Mouse (Mus musculus) megakaryocyte progenitor cell, adult 5-6 weeks (primary cell): ENCODE data around the gene Olfr635. TPM values are rescaled to one million over a fixed set of nuclear protein-coding genes. Genes with fewer than 3 reads are reported as not detected.
A peak's percentile ranks its signal among the peaks of the same experiment; 100 is the strongest.
"Not testable (repeated sequence)": the region's sequence is repeated elsewhere in the genome, so short reads cannot be mapped to it uniquely, and the experiment has no call there.

ENCODE experiments used
- ATAC-seq: replicated peaks from 2 replicates; pipeline ENCODE4 v1.8.0; 2016; ENCODE audit warnings: mild to moderate bottlenecking, moderate TSS enrichment, inconsistent platforms; ENCODE audit not compliant: poor library complexity
- total RNA-seq, 2 experiments: library from RNA; stranded (forward) in 1 of 2; stranded (reverse) in 1 of 2; fragments of 157-497, 149-512 nt in 1 of 2; fragments of 200-1000 nt in 1 of 2; gene quantifications; 2 replicates each; pipeline versions ENCODE4 v1.2.3 to v1.2.4; 2015 to 2017

The Olfr635 gene
- total RNA-seq (2015), result not detected in 2 replicates
- total RNA-seq (2017), result not detected in 2 replicates

DNA sequence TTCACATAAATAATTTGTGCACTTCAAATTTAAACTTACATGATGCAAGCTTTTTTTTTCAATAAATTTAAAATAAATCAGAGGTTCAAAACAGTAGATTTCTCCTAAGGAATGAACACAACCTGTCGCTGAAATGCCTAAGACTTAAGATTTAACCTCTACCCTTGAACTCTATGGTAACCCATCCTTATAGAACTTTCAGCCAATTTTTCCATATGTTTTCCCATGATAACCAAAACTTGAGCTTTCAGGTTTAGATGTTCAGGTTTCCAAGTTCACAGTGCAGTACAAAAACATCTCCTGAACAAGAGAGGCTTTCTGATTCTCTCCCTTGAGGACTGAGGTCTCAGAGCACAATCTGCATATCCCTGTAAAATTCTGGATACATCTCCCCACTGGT lies at the start of gene Olfr635:
Gene Olfr635, plus strand, starts transcription at position 301 of the 400 bp plus-strand sequence.
- ATAC-seq, result no peak

DNA sequence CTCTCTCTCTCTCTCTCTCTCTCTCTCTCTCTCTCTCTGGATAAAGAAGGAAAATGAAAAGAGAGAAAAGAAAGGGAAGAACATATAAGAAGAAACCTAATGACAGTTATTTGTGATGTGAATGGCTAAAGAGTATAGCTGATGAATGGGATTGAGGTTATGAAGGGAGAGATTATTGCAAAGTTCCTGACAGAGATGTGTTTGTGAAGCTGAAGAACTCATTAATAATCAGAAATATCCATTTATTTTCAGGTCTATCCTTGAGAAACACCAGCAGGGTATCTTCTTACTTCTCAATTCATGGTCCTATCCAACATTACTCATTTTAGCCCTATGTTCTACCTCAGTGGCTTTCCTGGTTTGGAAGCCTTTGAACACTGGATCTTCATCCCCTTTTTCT lies 42.4 kb upstream of the Olfr635 start, which contains the start of gene Olfr631:
Gene Olfr631, plus strand, starts transcription at position 301 of the 400 bp plus-strand sequence.
- no peak for ATAC-seq

DNA sequence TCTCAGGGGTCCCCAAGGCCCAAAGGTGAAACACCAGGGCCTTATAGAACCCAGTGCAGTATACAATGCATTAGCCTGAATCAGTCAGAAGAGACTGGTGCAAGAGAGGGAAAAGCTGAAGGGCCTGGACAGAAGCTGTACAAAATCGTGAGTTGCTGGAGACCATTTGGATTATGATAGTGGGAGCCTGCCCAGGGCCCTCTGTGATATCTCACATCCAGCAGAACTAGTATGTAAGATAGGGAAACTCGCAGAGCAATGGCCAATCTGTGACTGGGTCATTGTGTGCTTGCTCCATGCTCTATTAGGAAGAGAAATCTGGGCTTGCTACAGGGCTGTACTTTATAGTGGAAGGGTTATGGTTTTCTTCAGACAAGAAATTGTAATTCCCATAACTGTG lies 36.7 kb upstream of the Olfr635 start, which contains the start of gene Olfr632:
Gene Olfr632, plus strand, starts transcription at position 84 of the 400 bp plus-strand sequence.
- no peak for ATAC-seq

DNA sequence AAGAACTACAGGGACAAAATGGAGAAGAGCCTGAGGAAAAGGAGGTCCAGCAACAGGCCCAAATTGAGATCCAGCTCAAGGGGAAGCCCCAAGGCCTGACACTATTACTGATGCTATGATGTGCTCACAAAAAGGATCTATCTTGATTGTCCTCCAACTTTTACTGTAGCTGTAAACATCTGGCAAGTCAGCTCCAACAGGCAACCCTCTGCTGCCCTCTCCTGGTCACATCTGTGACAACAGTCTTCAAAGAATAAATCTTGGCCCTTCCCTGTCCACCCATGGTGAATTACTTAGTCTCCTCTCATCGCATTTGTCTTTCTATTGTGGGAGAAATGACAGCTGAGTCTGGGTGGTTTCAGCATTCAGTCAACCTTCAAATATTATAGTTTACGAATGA lies 28.2 kb upstream of the Olfr635 start:
- peak; percentile 100 for ATAC-seq

DNA sequence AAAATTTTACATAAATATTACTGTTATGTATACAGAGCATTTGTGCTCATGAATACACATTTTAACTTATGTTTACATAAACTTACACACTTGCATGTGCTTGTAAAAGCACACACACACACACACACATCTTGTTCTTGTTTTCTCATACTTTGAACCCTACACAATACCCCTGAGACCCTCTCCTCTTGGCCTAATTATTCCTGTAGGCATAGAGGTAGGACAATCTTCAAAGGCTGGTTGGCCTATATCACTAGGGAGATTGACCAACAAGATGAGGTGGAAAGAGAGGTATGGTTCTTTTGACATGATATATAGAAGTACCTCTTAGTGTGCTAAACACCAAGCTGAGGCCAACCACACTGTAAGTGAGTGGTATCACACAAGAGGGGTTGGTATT lies 26.8 kb upstream of the Olfr635 start, which contains the start of gene Olfr633:
Gene Olfr633, plus strand, starts transcription at position 301 of the 400 bp plus-strand sequence.
- no peak for ATAC-seq

DNA sequence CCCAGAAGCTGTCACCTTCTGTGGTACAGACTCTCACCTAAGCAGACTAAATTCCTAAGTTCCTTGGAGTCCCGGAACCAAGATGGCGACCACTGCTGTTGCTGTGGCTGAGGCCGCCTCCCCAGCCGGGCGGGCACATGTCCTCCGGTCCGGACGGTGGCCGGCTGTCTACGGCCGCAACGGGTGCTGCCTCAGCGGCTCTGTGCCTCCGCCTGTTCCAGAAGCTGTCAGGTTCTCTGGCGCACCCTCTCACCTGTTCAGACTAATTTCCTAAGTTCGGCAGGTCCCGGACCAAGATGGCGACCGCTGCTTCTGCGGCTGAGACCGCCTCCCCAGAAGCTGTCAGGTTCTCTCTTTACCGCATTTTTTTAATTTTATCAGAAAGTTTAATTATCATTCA lies 4.1 kb upstream of the Olfr635 start:
- ATAC-seq, result not testable (repeated sequence)

DNA sequence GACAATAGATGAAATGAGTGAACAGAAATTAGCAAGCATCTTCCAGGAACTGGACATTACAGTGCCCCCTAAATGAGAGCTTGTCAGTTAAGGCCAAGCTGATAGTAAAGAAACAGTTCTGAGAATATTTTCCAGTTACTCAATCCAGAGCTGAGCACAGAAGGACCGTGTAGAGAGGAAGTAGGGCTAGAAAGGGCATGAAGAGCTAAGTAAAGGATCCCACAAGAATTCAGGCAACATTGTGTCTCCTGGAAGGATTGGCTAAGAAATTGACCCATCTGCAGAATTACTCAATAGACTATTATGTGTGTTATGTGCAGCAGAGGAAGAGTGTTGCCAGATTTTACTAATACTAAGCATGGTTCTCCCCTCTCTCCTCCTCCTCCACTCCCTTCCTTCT lies 830 bp downstream of the Olfr635 start:
- ATAC-seq, result peak; percentile 96

DNA sequence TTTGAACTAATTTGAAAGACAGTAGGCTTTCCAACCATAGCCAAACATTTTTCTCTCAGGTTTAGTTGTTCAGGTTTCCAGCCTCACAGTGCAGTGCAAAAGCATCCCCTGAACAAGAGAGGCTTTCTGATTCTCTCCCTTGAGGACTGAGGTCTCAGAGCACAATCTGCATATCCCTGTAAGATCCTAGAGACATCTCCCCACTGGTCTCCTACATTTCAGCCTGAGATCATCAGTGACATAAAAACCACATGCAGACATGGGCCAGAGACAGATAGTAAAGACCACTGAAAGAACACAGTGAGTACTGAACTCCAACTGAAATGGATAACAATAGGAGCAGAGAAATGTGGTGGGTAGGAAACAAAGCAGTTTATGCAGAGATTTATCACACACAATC lies 27.5 kb downstream of the Olfr635 start, which contains the start of gene Olfr638:
Gene Olfr638, plus strand, starts transcription at position 301 of the 400 bp plus-strand sequence.
- ATAC-seq, result no peak

DNA sequence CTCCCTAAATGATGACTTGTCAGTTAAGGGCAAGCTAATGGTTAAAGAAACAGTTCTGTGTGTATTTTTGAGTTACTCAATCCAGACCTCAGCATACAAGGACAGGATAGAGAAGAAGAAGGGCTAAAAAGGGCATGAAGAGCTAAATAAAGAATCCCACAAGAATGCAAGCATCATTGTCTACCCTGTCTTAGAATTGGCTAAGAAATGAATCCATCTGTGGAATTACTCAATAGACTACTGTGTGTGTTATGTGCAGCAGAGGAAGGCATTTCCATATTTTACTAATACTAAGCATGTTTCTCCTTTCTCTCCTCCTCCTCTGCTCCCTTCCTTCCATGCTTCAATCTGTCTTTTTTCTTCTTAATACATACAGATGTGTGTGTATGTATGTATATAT lies 28.2 kb downstream of the Olfr635 start:
- peak; percentile 85 for ATAC-seq

DNA sequence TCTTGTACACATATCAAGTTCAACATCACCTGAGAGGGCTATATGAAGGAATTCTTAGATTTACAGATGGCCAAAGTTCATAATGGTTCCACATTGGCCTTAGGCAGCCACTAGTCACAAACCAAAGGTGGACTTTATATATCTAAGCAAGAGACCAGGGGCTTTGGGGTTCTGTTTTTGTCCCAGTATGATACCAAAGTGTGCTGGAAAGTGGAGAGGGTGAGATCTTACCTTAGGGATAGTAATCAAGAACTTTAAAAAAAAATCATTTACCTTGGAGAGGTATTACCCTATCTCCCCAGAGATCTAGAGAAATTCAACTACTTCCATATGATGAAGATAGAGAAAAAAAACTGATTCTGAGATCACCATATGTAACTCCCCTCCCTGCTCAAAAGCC lies 46.3 kb downstream of the Olfr635 start, which contains the start of gene Olfr639:
Gene Olfr639, minus strand, starts transcription at position 101 of the 400 bp plus-strand sequence.
- ATAC-seq, result no peak

DNA sequence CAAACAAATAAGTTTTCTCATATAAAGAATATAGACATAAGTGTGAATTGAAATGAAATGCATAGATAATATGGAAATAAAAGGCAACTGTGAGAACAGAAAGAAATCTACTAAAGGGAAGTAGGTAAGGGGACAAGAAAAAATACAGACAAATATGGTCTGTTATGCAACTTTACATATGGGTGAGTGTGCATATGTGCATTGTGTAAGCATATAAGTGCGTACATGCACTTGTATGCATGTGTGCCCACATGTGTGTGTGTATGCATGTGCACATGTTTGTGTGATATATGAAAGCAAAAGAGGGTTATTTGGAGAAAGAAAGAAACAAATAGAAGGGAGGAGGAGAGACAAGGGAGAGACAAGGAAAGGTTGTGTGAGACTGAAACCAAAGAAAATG lies 48.0 kb downstream of the Olfr635 start:
- peak; percentile 73 for ATAC-seq

DNA sequence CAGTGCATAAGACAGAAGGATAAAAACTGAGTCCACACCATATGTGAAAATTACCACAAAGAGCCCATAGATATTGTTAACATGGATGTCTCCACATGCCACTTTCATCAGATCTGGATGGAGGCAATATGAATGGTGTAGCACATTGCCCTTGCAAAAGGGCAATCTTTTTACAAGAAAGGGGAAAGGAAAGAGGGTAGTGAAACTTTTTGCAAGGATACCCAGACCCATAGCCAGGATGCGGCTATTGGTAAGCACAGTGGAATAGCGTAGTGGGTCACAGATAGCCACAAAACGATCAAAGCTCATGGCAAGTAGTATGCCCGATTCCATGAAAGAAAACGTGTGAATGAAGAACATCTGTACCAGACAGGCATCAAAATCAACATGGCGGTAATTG lies 50.7 kb downstream of the Olfr635 start:
- peak; percentile 81 for ATAC-seq

DNA sequence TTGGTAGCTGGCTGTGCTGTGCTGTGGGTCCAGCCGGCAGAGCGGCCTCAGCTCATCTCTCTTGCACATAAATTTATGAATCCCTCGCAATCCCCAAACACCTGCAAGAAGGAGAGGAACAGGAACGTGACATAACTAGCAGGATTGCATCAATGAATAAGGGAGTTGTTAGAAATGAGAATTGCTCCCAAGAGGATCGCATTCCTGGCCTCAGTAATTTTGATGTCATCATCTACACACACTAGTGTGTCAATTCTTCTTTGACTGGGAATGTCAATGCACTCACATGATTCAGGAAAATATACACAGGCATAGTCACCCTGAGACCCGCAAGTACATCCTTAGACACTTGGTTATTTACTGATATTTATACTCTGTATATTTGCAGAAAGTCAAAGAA lies 54.5 kb downstream of the Olfr635 start, which contains the start of gene Olfr640:
Gene Olfr640, minus strand, starts transcription at position 101 of the 400 bp plus-strand sequence.
- no peak for ATAC-seq

DNA sequence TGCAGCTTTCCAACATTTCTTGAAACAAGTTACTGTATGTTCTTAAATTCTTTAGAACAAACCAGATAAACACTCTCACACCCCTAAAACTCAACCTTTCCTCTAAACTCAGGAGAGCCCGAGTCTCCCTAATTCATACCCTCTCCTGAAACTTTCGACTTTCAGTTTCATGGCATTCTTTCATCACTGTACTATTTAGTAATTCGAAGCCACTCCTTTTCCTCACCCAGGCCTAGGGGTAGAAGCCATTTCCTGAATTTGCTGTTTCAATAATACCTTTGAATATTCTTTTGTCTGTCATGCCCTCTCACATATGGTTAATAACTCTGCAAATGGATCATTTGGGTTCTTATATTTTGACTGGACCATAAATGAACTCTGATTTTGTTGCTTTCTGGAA lies 56.0 kb downstream of the Olfr635 start:
- ATAC-seq, result peak; percentile 86

DNA sequence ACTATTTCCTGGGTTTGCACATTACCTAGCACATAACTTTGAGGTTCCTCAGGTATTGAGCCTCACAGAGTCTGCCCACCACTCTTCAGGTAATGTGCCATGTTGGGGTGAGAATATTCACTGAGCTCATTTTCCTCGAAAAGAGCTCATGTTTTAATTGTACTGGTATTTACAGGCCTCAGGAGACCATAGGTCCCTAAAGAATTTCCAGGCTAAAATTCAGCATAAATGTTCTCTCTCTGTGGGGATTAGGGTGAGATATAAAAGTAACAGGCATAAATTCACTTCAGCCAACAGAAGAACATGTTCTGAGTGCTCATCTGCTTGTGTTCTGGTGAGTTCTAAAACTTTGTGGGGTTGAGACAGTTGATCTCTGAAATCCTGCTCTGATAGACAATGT lies 64.2 kb downstream of the Olfr635 start, which contains the start of gene Olfr641:
Gene Olfr641, plus strand, starts transcription at position 301 of the 400 bp plus-strand sequence.
- ATAC-seq, result no peak

Other genes with a start within 250 kb of the Olfr635 start
Only the 30 nearest of the 34 such genes appear.
- not detected in 2 replicates for gene Olfr630, start 213.8 kb upstream of the Olfr635 start, total RNA-seq (2015)
- not detected in 2 replicates for gene Olfr630, start 213.8 kb upstream of the Olfr635 start, total RNA-seq (2017)
- gene Olfr69, start 199.6 kb upstream of the Olfr635 start, total RNA-seq (2015), result not detected in 2 replicates
- gene Olfr69, start 199.6 kb upstream of the Olfr635 start, total RNA-seq (2017), result not detected in 2 replicates
- not detected in 2 replicates for gene Olfr68, start 191.5 kb upstream of the Olfr635 start, total RNA-seq (2015)
- not detected in 2 replicates for gene Olfr68, start 191.5 kb upstream of the Olfr635 start, total RNA-seq (2017)
- gene Olfr67, start 179.3 kb upstream of the Olfr635 start, total RNA-seq (2015), result not detected in 2 replicates
- not detected in 2 replicates for gene Olfr67, start 179.3 kb upstream of the Olfr635 start, total RNA-seq (2017)
- 16.9 and 36.5 TPM in 2 replicates for gene Hbb-bt, start 157.2 kb upstream of the Olfr635 start, total RNA-seq (2015)
- gene Hbb-bt, start 157.2 kb upstream of the Olfr635 start, total RNA-seq (2017), result 0.71 and 3.5 TPM in 2 replicates
- gene Hbb-bs, start 143.1 kb upstream of the Olfr635 start, total RNA-seq (2015), result 25.1 and 66.9 TPM in 2 replicates
- gene Hbb-bs, start 143.1 kb upstream of the Olfr635 start, total RNA-seq (2017), result 7.5 and 24.0 TPM in 2 replicates
- not detected in 2 replicates for gene Hbb-bh2, start 130.6 kb upstream of the Olfr635 start, total RNA-seq (2015)
- gene Hbb-bh2, start 130.6 kb upstream of the Olfr635 start, total RNA-seq (2017), result not detected in 2 replicates
- not detected in 2 replicates for gene Hbb-bh1, start 128.0 kb upstream of the Olfr635 start, total RNA-seq (2015)
- not detected in 2 replicates for gene Hbb-bh1, start 128.0 kb upstream of the Olfr635 start, total RNA-seq (2017)
- gene Hbb-y, start 117.9 kb upstream of the Olfr635 start, total RNA-seq (2015), result not detected in 2 replicates
- not detected in 2 replicates for gene Hbb-y, start 117.9 kb upstream of the Olfr635 start, total RNA-seq (2017)
- gene Olfr66, start 84.9 kb upstream of the Olfr635 start, total RNA-seq (2015), result not detected in 2 replicates
- not detected in 2 replicates for gene Olfr66, start 84.9 kb upstream of the Olfr635 start, total RNA-seq (2017)
- not detected in 2 replicates for gene Olfr64, start 76.7 kb upstream of the Olfr635 start, total RNA-seq (2015)
- gene Olfr64, start 76.7 kb upstream of the Olfr635 start, total RNA-seq (2017), result not detected in 2 replicates
- not detected in 2 replicates for gene Olfr65, start 67.7 kb upstream of the Olfr635 start, total RNA-seq (2015)
- gene Olfr65, start 67.7 kb upstream of the Olfr635 start, total RNA-seq (2017), result not detected in 2 replicates
- not detected in 2 replicates for gene Olfr631, start 42.3 kb upstream of the Olfr635 start, total RNA-seq (2015)
- not detected in 2 replicates for gene Olfr631, start 42.3 kb upstream of the Olfr635 start, total RNA-seq (2017)
- gene Olfr632, start 36.8 kb upstream of the Olfr635 start, total RNA-seq (2015), result not detected in 2 replicates
- not detected in 2 replicates for gene Olfr632, start 36.8 kb upstream of the Olfr635 start, total RNA-seq (2017)
- gene Olfr633, start 26.7 kb upstream of the Olfr635 start, total RNA-seq (2015), result not detected in 2 replicates
- not detected in 2 replicates for gene Olfr633, start 26.7 kb upstream of the Olfr635 start, total RNA-seq (2017)
- gene Olfr638, start 27.6 kb downstream of the Olfr635 start, total RNA-seq (2015), result not detected in 2 replicates
- not detected in 2 replicates for gene Olfr638, start 27.6 kb downstream of the Olfr635 start, total RNA-seq (2017)
- 0.02 TPM in 1 of 2 replicates, not detected in the other for gene Olfr639, start 46.2 kb downstream of the Olfr635 start, total RNA-seq (2015)
- gene Olfr639, start 46.2 kb downstream of the Olfr635 start, total RNA-seq (2017), result not detected in 2 replicates
- not detected in 2 replicates for gene Olfr640, start 54.4 kb downstream of the Olfr635 start, total RNA-seq (2015)
- not detected in 2 replicates for gene Olfr640, start 54.4 kb downstream of the Olfr635 start, total RNA-seq (2017)
- gene Olfr641, start 64.3 kb downstream of the Olfr635 start, total RNA-seq (2015), result not detected in 2 replicates
- gene Olfr641, start 64.3 kb downstream of the Olfr635 start, total RNA-seq (2017), result not detected in 2 replicates
- not detected in 2 replicates for gene Olfr642, start 81.5 kb downstream of the Olfr635 start, total RNA-seq (2015)
- gene Olfr642, start 81.5 kb downstream of the Olfr635 start, total RNA-seq (2017), result not detected in 2 replicates
- gene 4930516K23Rik, start 90.3 kb downstream of the Olfr635 start, total RNA-seq (2015), result not detected in 2 replicates
- not detected in 2 replicates for gene 4930516K23Rik, start 90.3 kb downstream of the Olfr635 start, total RNA-seq (2017)
- gene Olfr644, start 100.7 kb downstream of the Olfr635 start, total RNA-seq (2015), result not detected in 2 replicates
- gene Olfr644, start 100.7 kb downstream of the Olfr635 start, total RNA-seq (2017), result not detected in 2 replicates
- gene Olfr645, start 114.3 kb downstream of the Olfr635 start, total RNA-seq (2015), result not detected in 2 replicates
- not detected in 2 replicates for gene Olfr645, start 114.3 kb downstream of the Olfr635 start, total RNA-seq (2017)
- gene Olfr646, start 133.7 kb downstream of the Olfr635 start, total RNA-seq (2015), result not detected in 2 replicates
- not detected in 2 replicates for gene Olfr646, start 133.7 kb downstream of the Olfr635 start, total RNA-seq (2017)
- not detected in 2 replicates for gene Ubqln5, start 158.7 kb downstream of the Olfr635 start, total RNA-seq (2015)
- not detected in 2 replicates for gene Ubqln5, start 158.7 kb downstream of the Olfr635 start, total RNA-seq (2017)
- gene Olfr643, start 166.3 kb downstream of the Olfr635 start, total RNA-seq (2015), result not detected in 2 replicates
- not detected in 2 replicates for gene Olfr643, start 166.3 kb downstream of the Olfr635 start, total RNA-seq (2017)
- gene Ubqln3, start 172.1 kb downstream of the Olfr635 start, total RNA-seq (2015), result not detected in 2 replicates
- not detected in 2 replicates for gene Ubqln3, start 172.1 kb downstream of the Olfr635 start, total RNA-seq (2017)
- gene Ubqlnl, start 179.4 kb downstream of the Olfr635 start, total RNA-seq (2015), result not detected in 2 replicates
- not detected in 2 replicates for gene Ubqlnl, start 179.4 kb downstream of the Olfr635 start, total RNA-seq (2017)
- 0.15 TPM in 1 of 2 replicates, not detected in the other for gene Olfm5, start 193.7 kb downstream of the Olfr635 start, total RNA-seq (2015)
- 0.17 TPM in 1 of 2 replicates, not detected in the other for gene Olfm5, start 193.7 kb downstream of the Olfr635 start, total RNA-seq (2017)
- not detected in 2 replicates for gene Olfr648, start 212.2 kb downstream of the Olfr635 start, total RNA-seq (2015)
- gene Olfr648, start 212.2 kb downstream of the Olfr635 start, total RNA-seq (2017), result not detected in 2 replicates